22 mouse cellular contexts compared by ENCODE assay signal in the genomic region with DNA sequence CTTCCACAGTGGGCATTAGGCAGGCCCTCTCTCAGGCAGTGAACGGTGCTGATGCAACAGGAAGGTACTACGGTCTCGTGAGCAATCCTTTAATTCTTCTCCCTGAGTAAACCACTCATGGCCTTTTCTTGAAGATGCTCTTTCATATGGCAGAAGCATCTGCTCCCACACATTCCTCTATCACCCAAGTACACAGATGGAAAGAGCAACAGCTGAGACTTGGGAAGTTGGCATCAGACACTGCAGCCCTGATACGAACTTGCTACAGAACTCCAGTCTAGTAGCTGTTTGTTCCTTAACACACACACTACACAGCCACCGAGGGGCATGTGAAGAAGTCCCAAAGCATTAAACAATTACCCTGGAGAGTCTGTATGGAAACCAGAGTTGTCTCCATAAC. TPM values are rescaled to one million over a fixed set of nuclear protein-coding genes. Genes with fewer than 3 reads are reported as not detected.
"Had no signal": no experiment of that assay in that cellular context is flagged by ENCODE, and none has a peak within 500 bp of the region (broad histone marks: within the 10 kb centered on the region; RNA-seq: fewer than 3 reads in every experiment).

No protein-coding gene starts in this region.

- DNase-seq: kidney, adult 18-20 months; kidney, adult 9 months; kidney, postnatal 25 days; left cerebral cortex, postnatal 4 days; liver, postnatal 0 days; lung, embryonic 14.5 days; lung, postnatal 4 days; midbrain, embryonic 14.5 days; thymus, adult 2 months; thymus, postnatal 14 days; thymus, postnatal 4 days had no signal

- H3K27ac ChIP-seq: kidney, postnatal 0 days; layer of hippocampus, adult 2 months; limb, embryonic 12.5 days; limb, embryonic 15.5 days; liver, embryonic 14.5 days; neural tube, embryonic 13.5 days had no signal

- H3K9ac ChIP-seq: limb, embryonic 12.5 days; limb, embryonic 15.5 days; liver, embryonic 14.5 days; liver, postnatal 0 days; lung, embryonic 14.5 days; neural tube, embryonic 13.5 days had no signal

- H3K4me1 ChIP-seq: limb, embryonic 12.5 days; limb, embryonic 15.5 days had no signal

- H3K9me3 ChIP-seq: limb, embryonic 12.5 days; limb, embryonic 15.5 days; neural tube, embryonic 13.5 days had no signal

- ATAC-seq: intestine, embryonic 16.5 days; liver, postnatal 0 days; lung, postnatal 0 days had no signal

- H3K4me2 ChIP-seq: limb, embryonic 12.5 days; limb, embryonic 15.5 days; liver, embryonic 11.5 days; lung, embryonic 14.5 days; midbrain, embryonic 11.5 days; neural tube, embryonic 13.5 days had no signal

- H3K27me3 ChIP-seq: limb, embryonic 12.5 days; limb, embryonic 15.5 days; neural tube, embryonic 13.5 days had no signal

- H3K4me3 ChIP-seq: layer of hippocampus, adult 2 months; limb, embryonic 12.5 days; limb, embryonic 15.5 days; neural tube, embryonic 13.5 days had no signal

RNA-seq across cellular contexts. Expression of gene Ltbp2, which starts 48.0 kb away (rescaled TPM):
- total RNA-seq: megakaryocyte-erythroid progenitor cell, adult 5-6 weeks had no signal
